Mouse (Mus musculus) heart, embryonic 14.5 days (tissue): ENCODE measurements around the gene Acot1. TPM values are rescaled to one million over a fixed set of nuclear protein-coding genes. Genes with fewer than 3 reads are reported as not detected.
A peak's percentile ranks its signal among the peaks of the same experiment; 100 is the strongest.
"Not testable (repeated sequence)": the region's sequence is repeated elsewhere in the genome, so short reads cannot be mapped to it uniquely, and the experiment has no call there.

Experiments used
- ATAC-seq: fragments of 200-750 bp; cut with Nextera tagmentation; 2 replicates; pipeline ENCODE4 v1.8.0; 2017; ENCODE audit warnings: low read depth, moderate TSS enrichment; ENCODE audit not compliant: insufficient number of reproducible peaks, insufficient read depth, low FRiP score
- H3K27ac ChIP-seq, 2 experiments: fragments of 200-500 bp in 1 of 2; fragments of 300-500 bp in 1 of 2; sonication (generic) in 1 of 2; replicated peaks in 1 of 2; 2 replicates each; pipeline ENCODE4 v1.5.1; 2012 to 2014; ENCODE audit warnings: low read depth in 2 of 2, low read length in 2 of 2, control low read depth in 1 of 2, mild to moderate bottlenecking in 1 of 2, mixed read lengths in 1 of 2; ENCODE audit not compliant: control insufficient read depth in 1 of 2, insufficient read depth in 1 of 2
- H3K27me3 ChIP-seq: fragments of 300-500 bp; sonication (generic); 2 replicates; pipeline ENCODE4 v1.6.1; 2014; ENCODE audit warnings: mild to moderate bottlenecking, low read length, control low read depth; ENCODE audit not compliant: control insufficient read depth, insufficient read depth
- H3K36me3 ChIP-seq: fragments of 300-500 bp; sonication (generic); 2 replicates; pipeline ENCODE4 v1.6.1; 2014; ENCODE audit warnings: mild to moderate bottlenecking, control low read depth, low read length, mixed read lengths; ENCODE audit not compliant: control insufficient read depth, insufficient read depth
- H3K4me1 ChIP-seq, 2 experiments: fragments of 200-500 bp in 1 of 2; fragments of 300-500 bp in 1 of 2; sonication (generic) in 1 of 2; 2 replicates each; pipeline ENCODE4 v1.6.1; 2012 to 2014; ENCODE audit warnings: low read length in 2 of 2, control low read depth in 1 of 2, mixed read lengths in 1 of 2; ENCODE audit not compliant: control insufficient read depth in 2 of 2, insufficient read depth in 2 of 2
- H3K4me2 ChIP-seq: fragments of 300-500 bp; sonication (generic); 2 replicates; pipeline ENCODE4 v1.6.1; 2014; ENCODE audit warnings: mild to moderate bottlenecking, low read length
- H3K4me3 ChIP-seq, 2 experiments: fragments of 200-500 bp in 1 of 2; fragments of 300-500 bp in 1 of 2; sonication (generic) in 1 of 2; 2 replicates each; pipeline ENCODE4 v1.5.1; 2012 to 2014; ENCODE audit warnings: low read length in 2 of 2, mild to moderate bottlenecking in 2 of 2, control low read depth in 1 of 2, low read depth in 1 of 2, moderate library complexity in 1 of 2; ENCODE audit not compliant: control insufficient read depth in 1 of 2, insufficient read depth in 1 of 2
- H3K9ac ChIP-seq: fragments of 300-500 bp; sonication (generic); 2 replicates; pipeline ENCODE4 v1.6.1; 2014; ENCODE audit warnings: mild to moderate bottlenecking, low read length
- H3K9me3 ChIP-seq: fragments of 300-500 bp; sonication (generic); 2 replicates; pipeline ENCODE4 v1.6.1; 2016; ENCODE audit warnings: low read length, control low read depth; ENCODE audit not compliant: control insufficient read depth
- WGBS: fragments of 180-500 bp; shearing (Covaris S2); extraction: QIAGEN DNeasy Blood & Tissue Kit; methylation state at CpG from one replicate; pipeline ENCODE4 v1.1.7; 2014; 5-methylcytosine and 5-hydroxymethylcytosine counted together
- polyA plus RNA-seq: library from polyadenylated mRNA; unstranded; fragments of >200 nt; fragmentation: Nextera tagmentation; extraction: Ambion mirVana; gene quantifications from 2 replicates; pipeline ENCODE4 v1.2.1, GENCODE M21; 2014

Gene Acot1
- polyA plus RNA-seq, 1 experiment from 2014 or later = 31.9 TPM

- Histone ChIP-seq H3K9ac (peak within 1 kb of the TSS; percentile 92), H3K4me3 (peak within 1 kb of the TSS; percentile 66 to 92), H3K27me3 (no peaks in the 10 kb centered on the region), H3K27ac (peak within 1 kb of the TSS; percentile 98 to 100), H3K4me1 (peaks cover 9 to 14% of the 10 kb centered on the region in 2 experiments; a peak in 3 of 4 replicates), H3K36me3 (peaks cover 13% of the 10 kb centered on the region; the same call in 1 of the 2 replicates), H3K9me3 (no peaks in the 10 kb centered on the region), H3K4me2 (peak within 1 kb of the TSS; percentile 73)
- peak; percentile 78 for ATAC-seq
- under 1% methylated on average over 77 of the region's 80 CpGs for WGBS
Measured at GRCm38 (mm10) chr12:83987583-83988441, 21.5 kb upstream of the Acot1 start, which contains the start of gene Acot2. Gene Acot2 (plus strand): TSS chr12:83987861.

- H3K36me3 ChIP-seq = peaks cover 20% of the 10 kb centered on the region
- peak overlapping the region; percentile 92 for H3K9ac ChIP-seq
- WGBS = 67% methylated on average over 4 of the region's 4 CpGs
- H3K27ac ChIP-seq = peak overlapping the region; percentile 98 to 100
- ATAC-seq = no peak
- peak overlapping the region; percentile 66 to 92 for H3K4me3 ChIP-seq
- H3K27me3 ChIP-seq = no peaks in the 10 kb centered on the region
- H3K4me1 ChIP-seq = peaks cover 9 to 14% of the 10 kb centered on the region in 2 experiments; a peak in 3 of 4 replicates
- peak overlapping the region; percentile 73 for H3K4me2 ChIP-seq
- no peaks in the 10 kb centered on the region for H3K9me3 ChIP-seq
Measured at GRCm38 (mm10) chr12:83988483-83988882, 20.8 kb upstream of the Acot1 start.

GRCm38 (mm10) chr12:83989378-83989777 lies 19.9 kb upstream of the Acot1 start:
- 94% methylated on average over 4 of the region's 4 CpGs for WGBS
- H3K36me3 ChIP-seq = peaks cover 29% of the 10 kb centered on the region
- H3K4me1 ChIP-seq = peaks cover 9 to 14% of the 10 kb centered on the region in 2 experiments; a peak in 3 of 4 replicates
- no peak overlapping the region for H3K27ac ChIP-seq
- peak overlapping the region; percentile 73; the same call in 1 of the 2 replicates for H3K4me2 ChIP-seq
- H3K9ac ChIP-seq = no peak overlapping the region
- no peaks in the 10 kb centered on the region for H3K9me3 ChIP-seq
- no peak overlapping the region; a peak in 2 of 4 replicates for H3K4me3 ChIP-seq
- H3K27me3 ChIP-seq = no peaks in the 10 kb centered on the region
- no peak for ATAC-seq

- Histone ChIP-seq H3K27ac (no peak overlapping the region), H3K4me1 (peaks cover 14 to 22% of the 10 kb centered on the region in 2 experiments), H3K4me2 (no peak overlapping the region), H3K36me3 (peaks cover 19% of the 10 kb centered on the region), H3K9me3 (peaks cover 7% of the 10 kb centered on the region), H3K27me3 (no peaks in the 10 kb centered on the region), H3K4me3 (no peak overlapping the region), H3K9ac (no peak overlapping the region)
- ATAC-seq = no peak
- WGBS = 63% methylated on average over 2 of the region's 2 CpGs
Measured at GRCm38 (mm10) chr12:83997221-83997620, 12.1 kb upstream of the Acot1 start.

GRCm38 (mm10) chr12:83998341-83999107 lies 10.8 kb upstream of the Acot1 start:
- no peak for ATAC-seq
- H3K9me3 ChIP-seq = peaks cover 10% of the 10 kb centered on the region
- H3K9ac ChIP-seq = 0 out of 2 replicates have a peak overlapping the region, but pooled peaks have one; percentile 0
- H3K36me3 ChIP-seq = peaks cover 10% of the 10 kb centered on the region; the same call in 1 of the 2 replicates
- peaks cover 14 to 22% of the 10 kb centered on the region in 2 experiments for H3K4me1 ChIP-seq
- no peaks in the 10 kb centered on the region for H3K27me3 ChIP-seq
- H3K4me2 ChIP-seq = no peak overlapping the region
- WGBS = 45% methylated on average over 11 of the region's 11 CpGs
- H3K4me3 ChIP-seq = no peak overlapping the region
- peak overlapping the region; percentile 4 to 41; a peak in 2 of 4 replicates for H3K27ac ChIP-seq

- ATAC-seq = peak; percentile 65
- peak overlapping the region; percentile 66 to 76 for H3K27ac ChIP-seq
- 11% methylated on average over 8 of the region's 8 CpGs for WGBS
- H3K36me3 ChIP-seq, H3K9me3 ChIP-seq, H3K9ac ChIP-seq, H3K4me3 ChIP-seq, H3K27me3 ChIP-seq: not testable (repeated sequence)
- peaks cover 14 to 22% of the 10 kb centered on the region in 2 experiments for H3K4me1 ChIP-seq
- peak overlapping the region; percentile 43; the same call in 1 of the 2 replicates for H3K4me2 ChIP-seq
Measured at GRCm38 (mm10) chr12:83999237-83999636, 10.1 kb upstream of the Acot1 start.

- peak overlapping the region in 1 of 2 experiments; percentile 76; a peak in 1 of 4 replicates for H3K27ac ChIP-seq
- H3K4me2 ChIP-seq = no peak overlapping the region
Measured at GRCm38 (mm10) chr12:84000418-84000817, 8.9 kb upstream of the Acot1 start.

More at GRCm38 (mm10) chr12:84000418-84000817, 8.9 kb upstream of the Acot1 start:
- peaks cover 14 to 22% of the 10 kb centered on the region in 2 experiments for H3K4me1 ChIP-seq
- H3K9me3 ChIP-seq = peaks cover 10% of the 10 kb centered on the region
- WGBS = 63% methylated on average over 3 of the region's 3 CpGs
- H3K36me3 ChIP-seq = no peaks in the 10 kb centered on the region
- ATAC-seq = no peak
- no peak overlapping the region for H3K9ac ChIP-seq
- H3K4me3 ChIP-seq = no peak overlapping the region
- H3K27me3 ChIP-seq = no peaks in the 10 kb centered on the region
